Mouse (Mus musculus) liver, embryonic 14.5 days (tissue): ENCODE results near the gene Acd. TPM values are rescaled to one million over a fixed set of nuclear protein-coding genes. Genes with fewer than 3 reads are reported as not detected.

Experiments
- ATAC-seq: fragments of 200-750 bp; cut with Nextera tagmentation; 2 replicates; pipeline ENCODE4 v1.8.0; 2017; ENCODE audit warnings: moderate number of reproducible peaks, mild to moderate bottlenecking, moderate library complexity; ENCODE audit not compliant: insufficient read depth
- DNase-seq, 3 experiments: peaks; one replicate each; pipeline ENCODE4 v3.0.0-alpha.2; 2012 to 2013; ENCODE audit warnings: low read depth in 3 of 3, low spot score in 3 of 3
- H3K27ac ChIP-seq: fragments of 300-500 bp; sonication (generic); 2 replicates; pipeline ENCODE4 v1.5.1; 2014; ENCODE audit warnings: moderate library complexity, mild to moderate bottlenecking, control low read depth, inconsistent platforms
- H3K27me3 ChIP-seq: fragments of 300-500 bp; sonication (generic); 2 replicates; pipeline ENCODE4 v1.6.1; 2014; ENCODE audit warnings: mild to moderate bottlenecking, low read length, moderate library complexity; ENCODE audit not compliant: control insufficient read depth, insufficient read depth
- H3K36me3 ChIP-seq: fragments of 300-500 bp; sonication (generic); replicated peaks from 2 replicates; pipeline ENCODE4 v1.6.1; 2014; ENCODE audit warnings: low read depth; ENCODE audit not compliant: control insufficient read depth, insufficient read depth
- H3K4me1 ChIP-seq, 2 experiments: fragments of 200-500 bp in 1 of 2; fragments of 300-500 bp in 1 of 2; sonication (generic) in 1 of 2; replicated peaks; 2 replicates each; pipeline ENCODE4 v1.6.1; 2012 to 2014; ENCODE audit warnings: antibody characterized with exemption in 1 of 2, inconsistent platforms in 1 of 2, low read length in 1 of 2; ENCODE audit not compliant: control insufficient read depth in 2 of 2, insufficient read depth in 2 of 2
- H3K4me2 ChIP-seq: fragments of 300-500 bp; sonication (generic); 2 replicates; pipeline ENCODE4 v1.6.1; 2014; ENCODE audit warnings: low read depth, mild to moderate bottlenecking, control low read depth, moderate library complexity
- H3K4me3 ChIP-seq, 2 experiments: fragments of 200-500 bp in 1 of 2; fragments of 300-500 bp in 1 of 2; sonication (generic) in 1 of 2; 2 replicates each; pipeline ENCODE4 v1.5.1; 2012 to 2014; ENCODE audit warnings: low read depth in 2 of 2, low read length in 2 of 2, mild to moderate bottlenecking in 2 of 2, control low read depth in 1 of 2, inconsistent platforms in 1 of 2, moderate library complexity in 1 of 2; ENCODE audit not compliant: insufficient read depth in 1 of 2
- H3K9ac ChIP-seq: fragments of 300-500 bp; sonication (generic); replicated peaks from 2 replicates; pipeline ENCODE4 v1.6.1; 2014; ENCODE audit warnings: mild to moderate bottlenecking, control low read depth, moderate library complexity
- H3K9me3 ChIP-seq: fragments of 300-500 bp; sonication (generic); 2 replicates; pipeline ENCODE4 v1.6.1; 2016; ENCODE audit warnings: low read length, mixed read lengths; ENCODE audit not compliant: control insufficient read depth
- CTCF ChIP-seq: IDR thresholded peaks from 2 replicates; pipeline ENCODE4 v1.5.1; 2016; ENCODE audit warnings: antibody characterized with exemption, low read depth, control low read depth
- EP300 ChIP-seq: IDR thresholded peaks from 2 replicates; pipeline ENCODE4 v1.6.1; 2016; ENCODE audit warnings: antibody characterized with exemption, low read depth
- WGBS: fragments of 180-500 bp; shearing (Covaris S2); extraction: QIAGEN DNeasy Blood & Tissue Kit; methylation state at CpG from one replicate; pipeline ENCODE4 v1.1.7; 2014; ENCODE audit not compliant: insufficient replicate concordance; 5-methylcytosine and 5-hydroxymethylcytosine counted together
- polyA plus RNA-seq, 2 experiments: library from polyadenylated mRNA; depleted of rRNA in 1 of 2; stranded (reverse) in 1 of 2; unstranded in 1 of 2; fragments of >200 nt; fragmentation: Nextera tagmentation in 1 of 2; extraction: Ambion mirVana in 1 of 2; gene quantifications; 2 replicates each; pipeline versions ENCODE4 v1.2.1 to v1.2.3; 2012 to 2014

Gene Acd
- polyA plus RNA-seq, 2 experiments = 8.8 to 20.3 TPM

DNA sequence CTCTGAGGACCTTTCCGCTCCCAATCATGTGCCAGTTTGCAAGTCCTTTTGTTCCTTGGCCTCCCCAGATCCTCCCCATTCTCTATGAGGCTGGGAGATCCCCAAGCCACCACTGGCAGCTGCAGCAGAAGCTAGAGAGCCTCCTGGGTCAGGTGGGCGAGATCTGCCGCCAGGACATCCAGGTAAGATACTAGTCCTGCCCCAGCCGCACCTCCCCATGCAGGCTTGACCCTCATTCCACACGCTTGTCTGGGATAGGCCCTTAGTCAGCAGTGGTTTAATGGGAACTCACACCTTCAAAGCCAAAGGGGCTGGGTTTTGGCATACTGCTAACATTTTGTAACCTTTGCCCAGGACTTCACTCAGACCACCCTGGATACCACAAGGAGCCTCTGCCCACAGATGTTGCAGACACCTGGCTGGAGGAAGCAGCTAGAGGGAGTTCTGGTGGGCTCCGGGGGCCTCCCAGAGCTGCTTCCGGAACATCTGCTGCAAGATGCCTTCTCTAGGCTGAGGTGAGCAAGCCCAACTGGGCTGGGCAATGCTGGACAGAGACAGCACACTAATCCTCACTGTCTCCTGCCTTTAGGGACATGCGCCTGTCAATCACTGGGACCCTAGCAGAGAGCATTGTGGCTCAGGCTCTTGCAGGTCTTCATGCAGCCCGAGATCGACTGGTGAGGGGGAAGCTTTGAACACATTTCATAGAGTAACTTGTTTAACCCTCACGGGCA is 8.3 kb downstream of the Acd start:
- ATAC-seq = no peak
- DNase-seq = no peak
- WGBS = 73% methylated on average over 11 of the region's 11 CpGs

DNA sequence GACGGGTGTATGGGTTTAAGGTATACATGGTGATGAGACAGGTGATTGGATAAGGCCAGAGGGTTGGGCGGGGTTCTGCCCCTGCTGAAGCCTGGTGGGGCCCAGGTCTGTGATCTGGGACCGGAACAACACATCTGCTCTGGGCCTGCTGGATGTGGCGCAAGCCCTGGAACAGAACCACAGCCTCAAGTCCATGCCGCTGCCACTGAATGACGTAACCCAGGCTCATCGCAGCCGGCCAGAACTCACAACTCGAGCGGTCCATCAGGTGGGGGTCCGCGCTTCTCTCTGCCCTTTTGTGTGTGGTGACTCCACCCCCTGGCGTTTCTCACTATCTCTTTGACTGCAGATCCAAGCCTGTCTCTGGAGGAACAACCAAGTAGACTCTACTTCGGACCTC is 9.9 kb downstream of the Acd start:
- H3K9ac ChIP-seq = no peak overlapping the region
- H3K36me3 ChIP-seq = no peaks in the 10 kb centered on the region
- no peak for DNase-seq
- H3K27me3 ChIP-seq = no peaks in the 10 kb centered on the region
- no peak overlapping the region for H3K4me2 ChIP-seq
- TF ChIP-seq EP300 (no peak), CTCF (no peak)
- WGBS = 73% methylated on average over 14 of the region's 14 CpGs
- H3K9me3 ChIP-seq = no peaks in the 10 kb centered on the region
- no peak for ATAC-seq
- no peak overlapping the region for H3K4me3 ChIP-seq
- peaks cover 0 to 3% of the 10 kb centered on the region in 2 experiments; a peak in 3 of 4 replicates for H3K4me1 ChIP-seq
- no peak overlapping the region for H3K27ac ChIP-seq

More for the DNA sequence above, 8.3 kb downstream of the Acd start:
- no peak overlapping the region for H3K4me3 ChIP-seq
- no peak overlapping the region for H3K9ac ChIP-seq
- no peak for TF ChIP-seq CTCF
- no peak for TF ChIP-seq EP300
- no peaks in the 10 kb centered on the region for H3K27me3 ChIP-seq
- peaks cover 0 to 5% of the 10 kb centered on the region in 2 experiments; a peak in 3 of 4 replicates for H3K4me1 ChIP-seq
- no peaks in the 10 kb centered on the region for H3K9me3 ChIP-seq
- no peak overlapping the region for H3K27ac ChIP-seq
- H3K36me3 ChIP-seq = no peaks in the 10 kb centered on the region
- H3K4me2 ChIP-seq = no peak overlapping the region

DNA sequence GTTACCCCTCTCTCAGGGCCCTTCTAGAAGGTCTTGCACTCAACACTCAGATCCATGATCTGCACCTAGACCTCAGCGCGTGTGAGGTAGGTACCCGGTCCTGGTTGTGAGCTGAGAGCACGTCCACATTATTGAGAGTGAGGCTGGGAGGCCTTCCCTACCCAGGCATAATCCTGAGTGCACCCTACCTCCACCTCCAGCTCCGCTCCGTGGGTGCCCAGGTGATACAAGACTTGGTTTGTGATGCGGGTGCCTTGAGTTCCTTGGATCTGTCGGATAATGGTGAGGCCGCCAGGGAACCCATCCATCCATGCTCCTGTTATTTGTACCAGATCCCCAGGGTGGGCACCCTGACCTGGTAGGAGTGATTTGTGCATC is 10.9 kb downstream of the Acd start:
- 84% methylated on average over 9 of the region's 9 CpGs for WGBS
- Histone ChIP-seq H3K4me1 (peaks cover 0 to 3% of the 10 kb centered on the region in 2 experiments; a peak in 3 of 4 replicates), H3K27me3 (no peaks in the 10 kb centered on the region), H3K9me3 (no peaks in the 10 kb centered on the region), H3K9ac (no peak overlapping the region), H3K4me2 (no peak overlapping the region), H3K36me3 (no peaks in the 10 kb centered on the region), H3K4me3 (no peak overlapping the region), H3K27ac (no peak overlapping the region)
- ATAC-seq (no peak), DNase-seq (no peak)
- no peak for TF ChIP-seq EP300
- no peak for TF ChIP-seq CTCF

DNA sequence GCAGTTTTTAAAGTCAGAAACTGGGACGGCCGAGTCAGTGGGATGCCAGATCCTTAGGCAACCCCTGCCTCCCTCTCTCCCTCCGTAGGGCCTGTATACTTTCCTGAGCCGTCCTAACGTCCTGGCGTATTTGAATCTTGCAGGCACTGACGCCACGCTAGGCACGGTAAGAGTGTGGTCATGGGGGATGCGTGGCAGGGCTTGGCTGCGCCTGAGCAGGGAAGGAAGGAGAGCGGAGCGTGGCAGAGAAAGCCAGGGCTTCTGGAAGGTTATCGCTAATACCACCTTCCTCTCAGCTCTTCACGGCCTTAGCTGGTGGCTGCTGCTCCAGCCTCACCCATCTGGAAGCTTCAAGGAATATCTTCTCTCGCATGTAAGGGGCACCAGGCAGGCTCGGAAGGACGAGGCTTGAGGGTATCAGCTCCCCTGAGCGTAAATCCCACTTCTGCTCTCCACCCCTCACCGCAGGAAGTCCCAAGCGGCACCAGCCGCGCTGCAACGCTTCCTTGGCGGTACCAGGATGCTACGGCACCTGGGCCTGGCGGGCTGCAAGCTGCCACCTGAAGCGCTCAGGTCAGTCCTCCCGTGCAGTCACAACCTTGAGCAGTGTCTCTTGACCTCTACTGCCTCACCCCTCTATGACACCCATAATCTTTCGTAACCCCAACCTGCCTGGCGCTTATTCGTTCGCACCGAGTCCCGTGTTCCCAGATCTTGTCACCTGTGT is 11.5 kb downstream of the Acd start:
- H3K9ac ChIP-seq = no peak overlapping the region
- no peak for ATAC-seq
- TF ChIP-seq CTCF = no peak
- no peak for TF ChIP-seq EP300

DNA sequence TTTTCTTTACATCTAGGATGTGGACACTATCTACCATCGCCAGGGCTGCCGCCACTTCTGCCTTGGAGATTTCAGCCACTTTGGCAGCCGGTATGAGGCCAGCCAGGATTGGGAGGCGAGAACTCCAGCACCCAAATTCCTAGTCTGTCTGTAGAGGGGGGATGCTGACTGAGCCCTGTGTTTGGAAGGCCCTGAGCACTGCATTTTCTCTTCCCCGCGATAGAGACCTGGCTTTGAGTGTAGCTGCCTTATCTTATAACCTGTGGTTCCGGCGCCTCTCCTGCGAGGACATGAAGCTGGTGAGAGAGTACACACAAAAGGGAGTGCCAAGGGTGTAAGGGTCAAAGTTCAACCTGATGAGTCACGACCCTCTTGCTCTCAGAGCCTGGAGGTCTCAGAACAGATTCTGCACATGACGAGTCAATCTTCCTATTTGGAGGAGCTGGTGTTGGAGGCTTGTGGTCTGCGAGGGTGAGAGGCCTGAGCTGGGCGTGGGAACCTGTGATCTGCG is 12.6 kb downstream of the Acd start:
- TF ChIP-seq CTCF (no peak), EP300 (no peak)
- no peaks in the 10 kb centered on the region for H3K4me1 ChIP-seq
- H3K27ac ChIP-seq = no peak overlapping the region
- no peaks in the 10 kb centered on the region for H3K9me3 ChIP-seq
- whole genome bisulfite sequencing = 38% methylated on average over 14 of the region's 14 CpGs
- no peak overlapping the region for H3K9ac ChIP-seq
- no peak for ATAC-seq
- no peak for DNase-seq
- no peak overlapping the region for H3K4me2 ChIP-seq
- H3K36me3 ChIP-seq = peaks cover 9% of the 10 kb centered on the region
- H3K27me3 ChIP-seq = no peaks in the 10 kb centered on the region
- no peak overlapping the region for H3K4me3 ChIP-seq

More for the DNA sequence above, 11.5 kb downstream of the Acd start:
- H3K4me2 ChIP-seq = no peak overlapping the region
- H3K9me3 ChIP-seq = no peaks in the 10 kb centered on the region
- WGBS = 80% methylated on average over 35 of the region's 35 CpGs
- H3K27ac ChIP-seq = no peak overlapping the region
- no peak overlapping the region for H3K4me3 ChIP-seq
- DNase-seq = no peak
- peaks cover 0 to 3% of the 10 kb centered on the region in 2 experiments; a peak in 3 of 4 replicates for H3K4me1 ChIP-seq
- no peaks in the 10 kb centered on the region for H3K27me3 ChIP-seq
- no peaks in the 10 kb centered on the region for H3K36me3 ChIP-seq
